13 mouse cellular contexts compared by ENCODE assay signal in genomic region chr12:89896901-89897300, GRCm38 (mm10).
"Had no signal": no experiment of that assay in that cellular context is flagged by ENCODE, and none has a peak within 500 bp of the region (broad histone marks: within the 10 kb centered on the region; RNA-seq: fewer than 3 reads in every experiment).

No protein-coding gene starts in this region.

- H3K27ac ChIP-seq: left cerebral cortex, adult 2 months; limb, embryonic 10.5 days; liver, embryonic 15.5 days; midbrain, embryonic 12.5 days had no signal

- H3K9ac ChIP-seq: liver, embryonic 15.5 days; midbrain, embryonic 12.5 days had no signal

- H3K36me3 ChIP-seq: limb, embryonic 10.5 days; liver, embryonic 15.5 days; midbrain, embryonic 12.5 days had no signal

- DNase-seq: kidney, postnatal 25 days; lung, adult 2 months; lung, postnatal 4 days; right cerebral cortex, postnatal 4 days; spleen, adult 18-20 months; thymus, adult 2 months; thymus, postnatal 25 days had no signal

- H3K4me3 ChIP-seq: left cerebral cortex, adult 2 months; limb, embryonic 10.5 days; liver, embryonic 15.5 days; midbrain, embryonic 12.5 days had no signal

- ATAC-seq: lung, postnatal 0 days had no signal

- H3K4me1 ChIP-seq: limb, embryonic 10.5 days; liver, embryonic 15.5 days; midbrain, embryonic 12.5 days had no signal

- H3K4me2 ChIP-seq: liver, embryonic 11.5 days; liver, embryonic 15.5 days; midbrain, embryonic 12.5 days had no signal

- H3K9me3 ChIP-seq: limb, embryonic 10.5 days; liver, embryonic 15.5 days; midbrain, embryonic 12.5 days had no signal

- H3K27me3 ChIP-seq: liver, embryonic 15.5 days; midbrain, embryonic 12.5 days had no signal
